Mouse (Mus musculus): ENCODE measurements around the gene Tead4. TPM values are rescaled to one million over a fixed set of nuclear protein-coding genes. Genes with fewer than 3 reads are reported as not detected.

The Tead4 gene
- 0.31 and 0.67 TPM in 2 replicates for total RNA-seq (2014; rRNA removed)
- 0.20 and 0.63 TPM in 2 replicates for polyA plus RNA-seq (2015; fragmentation: Nextera tagmentation; extraction: Ambion mirVana)

DNA sequence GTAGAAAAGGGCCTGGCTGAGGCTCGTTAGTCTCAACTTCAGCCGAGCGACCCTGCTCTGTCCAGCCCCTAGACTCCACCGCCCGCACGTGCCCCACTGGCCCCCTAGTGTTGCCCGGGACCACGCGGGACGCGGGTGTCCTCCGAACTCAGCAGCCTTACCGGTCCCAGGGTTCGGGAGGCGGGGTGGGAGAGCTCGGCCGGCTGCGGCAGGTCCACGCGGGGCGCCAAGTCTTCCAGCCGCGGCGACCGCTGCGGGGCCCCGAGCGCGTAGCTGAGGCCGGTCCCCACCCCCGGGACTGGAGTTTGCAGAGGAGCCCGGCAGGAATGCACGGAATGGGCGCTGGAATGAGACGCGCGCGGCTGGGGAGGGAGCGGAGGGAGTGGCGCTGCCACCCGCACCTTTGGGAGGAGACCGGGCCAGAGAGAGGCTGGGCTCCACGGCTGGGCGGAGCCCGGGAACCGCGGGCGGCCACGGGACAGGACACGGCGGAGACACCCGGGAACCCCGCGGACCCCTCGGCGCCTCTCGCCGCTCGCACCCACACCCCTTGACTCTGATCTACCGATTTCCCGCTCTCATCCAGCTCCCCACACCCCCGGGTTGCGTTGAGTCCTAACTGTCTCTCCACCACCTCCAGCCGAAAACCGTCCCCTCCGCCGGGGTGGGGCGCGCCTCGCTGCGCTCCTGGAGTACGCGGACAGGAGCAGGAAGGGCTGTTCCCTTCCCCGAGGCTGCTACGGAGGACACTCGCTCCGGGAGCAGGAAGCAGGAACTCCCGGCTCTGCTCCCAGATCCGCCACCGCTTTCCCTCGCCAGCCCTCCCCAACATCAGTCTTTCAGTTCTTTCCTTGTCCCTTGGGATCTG, at the start of gene Tead4:
Gene Tead4, minus strand, starts transcription at position 690 of the 868 bp plus-strand sequence.
- H3K4me1 ChIP-seq (ENCODE audit: insufficient read depth): no peaks in the 10 kb centered on the region
- H3K4me2 ChIP-seq (ENCODE audit: low read depth): peak within 1 kb of the TSS; percentile 100
- TF ChIP-seq CTCF (IDR thresholded peaks at IDR 0.05; ENCODE audit: low read depth): no peak
- H3K9me3 ChIP-seq (ENCODE audit: low read length): no peaks in the 10 kb centered on the region
- H3K36me3 ChIP-seq (ENCODE audit: insufficient read depth): no peaks in the 10 kb centered on the region
- WGBS: 4% methylated on average over 70 of the region's 81 CpGs
- peak within 1 kb of the TSS; percentile 61 for H3K4me3 ChIP-seq (ENCODE audit: low read depth, low read length)
- ATAC-seq (peak; percentile 58), DNase-seq (peak; percentile 23)
- no peak within 1 kb of the TSS for H3K27ac ChIP-seq (ENCODE audit: low read depth, low read length)
- peak within 1 kb of the TSS; percentile 46; the same call in 1 of the 2 replicates for H3K9ac ChIP-seq
- H3K27me3 ChIP-seq (ENCODE audit: insufficient read depth, low read length): peaks cover 39% of the 10 kb centered on the region

DNA sequence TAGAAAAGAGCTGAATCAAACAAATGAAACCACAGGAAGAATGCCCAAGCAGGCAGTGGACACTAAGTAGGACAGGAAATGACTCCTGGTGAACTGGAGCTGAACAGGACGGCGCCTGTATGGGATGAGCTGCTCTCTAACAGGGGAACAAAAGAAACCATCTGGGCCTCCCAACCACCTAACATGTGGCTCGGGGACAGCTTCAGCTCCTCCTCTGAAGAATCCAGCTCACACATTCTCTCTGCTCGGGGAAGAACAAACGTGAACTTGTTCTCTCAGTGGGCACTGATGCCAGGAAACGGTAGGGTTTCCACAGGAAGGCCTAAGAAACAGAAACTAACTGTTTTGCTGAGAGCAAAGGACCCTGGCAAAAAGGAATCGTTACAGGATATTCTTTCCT, 49.1 kb upstream of the Tead4 start:
- Histone ChIP-seq H3K36me3 (ENCODE audit: insufficient read depth) (no peaks in the 10 kb centered on the region), H3K9ac (no peak overlapping the region), H3K4me2 (ENCODE audit: low read depth) (no peak overlapping the region), H3K9me3 (ENCODE audit: low read length) (no peaks in the 10 kb centered on the region), H3K27me3 (ENCODE audit: insufficient read depth, low read length) (no peaks in the 10 kb centered on the region), H3K27ac (ENCODE audit: low read depth, low read length) (no peak overlapping the region), H3K4me1 (ENCODE audit: insufficient read depth) (0 out of 2 replicates have a peak, but pooled peaks cover 4% of the 10 kb centered on the region), H3K4me3 (ENCODE audit: low read depth, low read length) (no peak overlapping the region)
- whole genome bisulfite sequencing: 45% methylated on average over 7 of the region's 7 CpGs
- ATAC-seq: peak; percentile 71
- no peak for TF ChIP-seq CTCF (IDR thresholded peaks at IDR 0.05; ENCODE audit: low read depth)
- no peak for DNase-seq

DNA sequence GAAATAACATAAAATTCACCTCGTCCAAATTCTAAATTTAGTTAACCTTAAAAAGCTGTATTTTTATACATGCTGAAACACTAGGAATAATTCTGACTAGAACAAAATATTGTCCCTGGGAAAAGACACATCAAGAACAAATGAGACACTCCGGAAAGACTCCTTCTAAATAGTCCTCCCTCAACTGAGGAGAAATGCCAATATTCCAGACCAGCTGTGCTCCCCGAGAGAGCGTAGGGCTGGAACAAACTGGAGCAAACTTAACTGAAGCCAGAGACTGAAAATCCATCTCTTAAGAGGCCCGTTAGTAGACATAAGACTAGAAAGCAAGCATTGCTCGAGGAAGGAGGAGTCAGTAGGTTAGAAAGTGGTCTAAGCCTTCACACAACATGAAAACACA, 46.2 kb upstream of the Tead4 start:
- ATAC-seq: no peak
- no peaks in the 10 kb centered on the region for H3K27me3 ChIP-seq (ENCODE audit: insufficient read depth, low read length)
- WGBS: 82% methylated on average over 6 of the region's 6 CpGs
- H3K9ac ChIP-seq: no peak overlapping the region
- TF ChIP-seq CTCF (IDR thresholded peaks at IDR 0.05; ENCODE audit: low read depth): no peak
- H3K4me3 ChIP-seq (ENCODE audit: low read depth, low read length): no peak overlapping the region
- H3K4me2 ChIP-seq (ENCODE audit: low read depth): no peak overlapping the region
- no peaks in the 10 kb centered on the region for H3K4me1 ChIP-seq (ENCODE audit: insufficient read depth)
- 0 out of 2 replicates have a peak overlapping the region, but pooled peaks have one; percentile 9 for H3K27ac ChIP-seq (ENCODE audit: low read depth, low read length)
- H3K36me3 ChIP-seq (ENCODE audit: insufficient read depth): peaks cover 6% of the 10 kb centered on the region
- DNase-seq: no peak
- H3K9me3 ChIP-seq (ENCODE audit: low read length): no peaks in the 10 kb centered on the region

DNA sequence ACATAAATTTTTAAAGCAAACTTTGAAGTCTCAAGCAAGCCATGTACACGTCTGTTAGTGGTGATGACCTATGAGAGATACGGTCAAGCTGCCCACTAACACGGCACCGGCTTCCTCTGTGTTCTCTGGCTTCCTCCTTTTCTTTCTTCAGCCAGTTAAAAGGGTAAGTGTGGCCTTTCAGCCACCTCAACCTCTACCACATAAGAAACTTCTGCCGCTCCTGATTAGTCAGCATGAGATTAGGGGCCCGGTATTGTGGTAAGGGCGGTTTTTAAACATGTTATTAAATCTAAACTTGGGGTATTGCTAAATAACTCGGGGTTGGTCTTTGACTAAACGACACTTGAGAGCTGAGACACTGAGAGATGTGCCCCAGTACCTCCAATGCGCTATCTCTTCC, 45.0 kb upstream of the Tead4 start:
- TF ChIP-seq CTCF (IDR thresholded peaks at IDR 0.05; ENCODE audit: low read depth): no peak
- Histone ChIP-seq H3K4me2 (ENCODE audit: low read depth) (no peak overlapping the region), H3K27me3 (ENCODE audit: insufficient read depth, low read length) (no peaks in the 10 kb centered on the region), H3K27ac (ENCODE audit: low read depth, low read length) (no peak overlapping the region), H3K9ac (no peak overlapping the region), H3K9me3 (ENCODE audit: low read length) (no peaks in the 10 kb centered on the region), H3K4me3 (ENCODE audit: low read depth, low read length) (no peak overlapping the region), H3K36me3 (ENCODE audit: insufficient read depth) (peaks cover 6% of the 10 kb centered on the region), H3K4me1 (ENCODE audit: insufficient read depth) (no peaks in the 10 kb centered on the region)
- DNase-seq (no peak), ATAC-seq (no peak)
- WGBS: 90% methylated on average over 10 of the region's 10 CpGs

DNA sequence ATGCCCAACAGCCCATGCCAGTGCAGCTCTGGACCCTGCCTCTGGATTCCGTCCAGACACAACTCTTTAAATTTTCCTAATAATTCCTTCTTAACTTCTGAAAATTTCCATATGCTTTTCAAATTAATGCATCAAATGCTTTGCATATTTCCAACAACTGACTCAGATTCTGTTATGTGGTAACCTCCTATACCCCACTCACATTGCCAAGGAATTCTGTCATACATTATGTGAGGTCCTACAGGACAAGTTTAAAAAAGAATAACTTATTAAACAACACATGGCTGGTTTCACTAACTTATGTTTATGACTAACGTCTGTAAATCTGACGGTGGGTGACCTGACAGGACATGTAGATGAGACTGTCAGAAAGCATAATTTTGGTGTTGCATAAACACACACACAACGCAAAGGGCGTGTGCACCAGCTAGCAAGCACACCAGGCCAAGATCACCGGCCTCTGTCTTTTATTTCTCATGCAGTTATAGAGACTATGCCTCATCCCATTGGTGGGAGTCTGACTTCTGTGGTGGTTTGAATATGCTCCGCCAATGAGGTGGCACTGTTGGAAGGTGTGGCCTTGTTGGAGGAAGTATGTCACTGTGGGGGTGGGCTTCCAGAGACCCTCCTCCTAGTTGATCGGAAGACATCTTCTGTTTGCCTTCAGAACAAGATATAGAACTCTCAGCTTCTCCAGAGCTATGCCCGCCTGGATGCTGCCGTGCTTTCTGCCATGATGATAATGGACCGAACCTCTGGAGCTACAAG, 41.5 kb upstream of the Tead4 start:
- Histone ChIP-seq H3K9ac (no peak overlapping the region), H3K27ac (ENCODE audit: low read depth, low read length) (no peak overlapping the region), H3K9me3 (ENCODE audit: low read length) (no peaks in the 10 kb centered on the region), H3K4me2 (ENCODE audit: low read depth) (no peak overlapping the region), H3K27me3 (ENCODE audit: insufficient read depth, low read length) (no peaks in the 10 kb centered on the region), H3K4me3 (ENCODE audit: low read depth, low read length) (no peak overlapping the region), H3K4me1 (ENCODE audit: insufficient read depth) (peaks cover 4% of the 10 kb centered on the region; the same call in 1 of the 2 replicates), H3K36me3 (ENCODE audit: insufficient read depth) (peaks cover 6% of the 10 kb centered on the region)
- no peak for TF ChIP-seq CTCF (IDR thresholded peaks at IDR 0.05; ENCODE audit: low read depth)
- 97% methylated on average over 11 of the region's 11 CpGs for WGBS
- DNase-seq (no peak), ATAC-seq (no peak)

DNA sequence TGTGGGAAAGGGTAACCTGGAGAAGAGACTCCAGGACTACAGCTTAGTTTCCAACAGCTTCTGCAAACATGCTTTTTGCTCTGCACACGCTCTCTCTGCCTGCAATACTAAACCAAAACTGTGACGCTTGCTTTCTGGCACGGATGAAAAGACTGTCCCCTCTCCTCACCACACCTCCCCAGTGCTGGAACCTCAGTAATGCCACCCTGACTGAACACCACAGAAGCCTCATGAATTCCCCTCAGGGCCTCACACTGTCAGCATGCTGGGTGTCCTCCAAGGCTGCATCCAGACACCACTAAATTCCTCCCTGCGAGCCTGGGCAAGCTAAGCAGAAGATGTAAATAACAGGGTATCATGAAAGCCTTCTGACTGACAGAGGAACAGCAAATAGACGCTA, 38.3 kb upstream of the Tead4 start:
- H3K4me1 ChIP-seq (ENCODE audit: insufficient read depth): peaks cover 4% of the 10 kb centered on the region; the same call in 1 of the 2 replicates
- H3K4me3 ChIP-seq (ENCODE audit: low read depth, low read length): no peak overlapping the region
- H3K36me3 ChIP-seq (ENCODE audit: insufficient read depth): peaks cover 21% of the 10 kb centered on the region
- 33% methylated on average over 5 of the region's 5 CpGs for WGBS
- H3K9ac ChIP-seq: no peak overlapping the region
- peak; percentile 28; the same call in 1 of the 2 replicates for ATAC-seq
- no peak for TF ChIP-seq CTCF (IDR thresholded peaks at IDR 0.05; ENCODE audit: low read depth)
- H3K9me3 ChIP-seq (ENCODE audit: low read length): no peaks in the 10 kb centered on the region
- no peak for DNase-seq
- no peaks in the 10 kb centered on the region for H3K27me3 ChIP-seq (ENCODE audit: insufficient read depth, low read length)
- no peak overlapping the region for H3K4me2 ChIP-seq (ENCODE audit: low read depth)
- H3K27ac ChIP-seq (ENCODE audit: low read depth, low read length): no peak overlapping the region
